Mouse (Mus musculus) liver, postnatal 0 days (tissue): ENCODE results near the gene Cacng4.

ENCODE experiments used
- CTCF ChIP-seq: sonication (generic); IDR thresholded peaks from 2 replicates; pipeline ENCODE4 v1.5.1; 2016; ENCODE audit warnings: antibody characterized with exemption, low read depth
- EP300 ChIP-seq: IDR thresholded peaks from 2 replicates; pipeline ENCODE4 v1.6.1; 2016; ENCODE audit warnings: antibody characterized with exemption, low read depth, mild to moderate bottlenecking

DNA sequence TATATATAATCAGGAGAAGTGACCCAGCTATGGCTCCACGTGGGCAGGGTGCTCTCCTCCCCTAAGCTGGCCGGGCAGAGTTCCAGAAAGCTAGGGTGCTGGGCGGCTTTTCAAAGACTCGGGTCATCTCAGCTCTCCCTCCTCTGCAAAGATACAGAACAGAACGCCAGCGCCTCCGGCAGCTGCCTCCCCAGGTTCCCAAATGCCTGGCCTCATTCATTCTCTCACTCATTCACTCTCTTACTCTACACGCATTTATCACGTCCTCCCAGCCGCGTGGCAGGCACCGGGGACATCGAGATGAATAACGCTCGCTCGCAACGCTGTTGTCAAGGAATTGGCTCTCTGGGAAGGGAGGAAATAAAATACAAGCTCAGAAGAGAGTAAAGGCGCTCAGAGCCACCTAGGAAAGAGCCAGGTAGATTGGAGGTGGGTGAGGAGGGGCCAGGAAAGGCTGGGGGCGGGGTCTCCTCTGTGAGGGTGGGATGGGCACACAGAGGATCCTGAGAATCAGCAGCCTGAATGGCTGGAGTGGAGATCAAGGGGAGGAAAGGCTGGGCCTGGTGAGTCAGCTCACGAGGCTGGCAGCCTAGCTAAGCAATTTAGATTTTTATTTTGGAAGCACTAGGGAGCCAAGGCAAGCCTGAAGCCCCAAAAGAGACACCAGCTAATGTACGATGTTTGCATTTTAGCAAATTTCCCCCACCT, 18.7 kb upstream of the Cacng4 start:
- no peak for TF ChIP-seq CTCF
- no peak for TF ChIP-seq EP300
